Mouse (Mus musculus): ENCODE measurements at regions not wholly inside any gene's neighbourhood (a gene's known extent, or its start where the extent isn't known, plus 50 kb on each side); places are given as distances from the start of the nearest gene placed in this dataset.

DNA sequence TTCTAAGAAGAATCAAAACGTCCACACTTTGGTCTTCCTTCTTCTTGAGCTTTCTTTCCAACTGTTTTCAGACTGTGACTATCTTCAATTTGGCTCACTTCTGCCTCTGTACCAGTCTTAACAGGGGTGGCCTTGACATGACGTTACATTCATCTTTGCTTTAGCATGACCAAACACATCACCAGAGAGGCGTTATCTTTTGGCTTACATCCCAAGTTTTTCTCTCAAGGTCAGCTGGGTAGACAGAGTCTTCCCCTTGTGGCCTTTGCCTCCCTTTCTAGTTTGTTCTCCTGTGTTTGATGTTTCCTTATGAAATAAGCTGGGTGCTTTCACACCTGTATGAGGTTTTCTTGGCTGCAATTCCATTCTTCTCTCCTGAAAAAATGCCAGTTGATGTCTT, 180.7 kb upstream of the Sash1 start:
- no peaks in the 10 kb centered on the region for H3K4me1 ChIP-seq (replicated peaks; ENCODE audit: control insufficient read depth, insufficient read depth, low read length)
- H3K9me3 ChIP-seq (ENCODE audit: control insufficient read depth): no peaks in the 10 kb centered on the region
- H3K27ac ChIP-seq (ENCODE audit: low read depth, low read length): no peak overlapping the region
- no peaks in the 10 kb centered on the region for H3K36me3 ChIP-seq (ENCODE audit: control insufficient read depth, insufficient read depth)
- 58% methylated on average over 3 of the region's 3 CpGs for WGBS
- H3K4me3 ChIP-seq (ENCODE audit: low read depth, low read length): no peak overlapping the region
- no peaks in the 10 kb centered on the region for H3K27me3 ChIP-seq (replicated peaks; ENCODE audit: control insufficient read depth, insufficient read depth, low read length)
- no peak overlapping the region for H3K9ac ChIP-seq (ENCODE audit: low read depth, low read length)
- no peak for ATAC-seq
- no peak for TF ChIP-seq CTCF (IDR thresholded peaks at IDR 0.05; ENCODE audit: low read depth)
- no peak overlapping the region for H3K4me2 ChIP-seq (replicated peaks; ENCODE audit: low read depth)

DNA sequence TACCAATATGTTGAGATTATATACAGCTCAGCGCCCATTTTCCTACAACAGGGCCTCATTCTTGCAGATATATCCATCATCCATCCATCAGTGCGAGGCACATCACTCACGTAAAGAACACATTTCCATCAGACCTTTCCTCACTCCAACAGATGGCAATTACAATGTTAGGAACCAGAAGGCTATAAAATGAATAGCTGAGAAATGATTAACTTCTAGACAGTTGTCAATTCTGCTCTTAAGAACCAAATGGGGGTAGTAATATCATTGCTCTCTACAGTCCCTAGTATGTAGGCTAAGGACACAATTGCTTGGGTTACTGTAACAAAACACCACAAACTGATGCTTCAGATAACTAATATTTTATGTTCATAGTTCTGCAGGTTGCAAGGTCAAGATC, 176.1 kb upstream of the Sash1 start:
- ATAC-seq: no peak
- H3K9me3 ChIP-seq (ENCODE audit: control insufficient read depth): no peaks in the 10 kb centered on the region
- no peak for TF ChIP-seq CTCF (IDR thresholded peaks at IDR 0.05; ENCODE audit: low read depth)
- H3K36me3 ChIP-seq (ENCODE audit: control insufficient read depth, insufficient read depth): no peaks in the 10 kb centered on the region
- no peaks in the 10 kb centered on the region for H3K4me1 ChIP-seq (replicated peaks; ENCODE audit: control insufficient read depth, insufficient read depth, low read length)
- 40% methylated on average over 3 of the region's 3 CpGs for WGBS
- no peak overlapping the region for H3K27ac ChIP-seq (ENCODE audit: low read depth, low read length)
- no peak overlapping the region for H3K4me3 ChIP-seq (ENCODE audit: low read depth, low read length)
- no peak overlapping the region for H3K9ac ChIP-seq (ENCODE audit: low read depth, low read length)
- no peak overlapping the region for H3K4me2 ChIP-seq (replicated peaks; ENCODE audit: low read depth)
- no peaks in the 10 kb centered on the region for H3K27me3 ChIP-seq (replicated peaks; ENCODE audit: control insufficient read depth, insufficient read depth, low read length)

DNA sequence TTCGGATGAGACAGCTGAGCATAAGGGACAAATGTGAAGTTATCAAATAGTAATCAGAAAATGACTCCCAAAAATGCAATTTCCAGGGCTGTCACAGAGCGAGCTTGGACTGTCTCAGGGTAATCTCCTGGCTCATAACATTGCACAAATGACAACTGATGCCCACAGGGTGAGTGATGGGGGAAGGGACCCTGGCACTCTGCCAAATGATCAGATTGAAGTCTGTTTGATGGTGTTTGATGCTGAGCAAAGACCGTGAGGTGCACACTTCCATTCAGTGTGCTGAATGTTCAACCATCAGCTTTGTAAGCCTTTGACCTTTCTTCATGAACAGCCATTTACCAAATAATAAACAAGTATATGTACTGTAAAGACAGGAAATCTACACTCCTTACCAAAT, 169.4 kb upstream of the Sash1 start:
- Histone ChIP-seq H3K9me3 (ENCODE audit: control insufficient read depth) (no peaks in the 10 kb centered on the region), H3K4me2 (replicated peaks; ENCODE audit: low read depth) (no peak overlapping the region), H3K27ac (ENCODE audit: low read depth, low read length) (no peak overlapping the region), H3K4me1 (replicated peaks; ENCODE audit: control insufficient read depth, insufficient read depth, low read length) (no peaks in the 10 kb centered on the region), H3K9ac (ENCODE audit: low read depth, low read length) (no peak overlapping the region), H3K36me3 (ENCODE audit: control insufficient read depth, insufficient read depth) (no peaks in the 10 kb centered on the region), H3K4me3 (ENCODE audit: low read depth, low read length) (no peak overlapping the region), H3K27me3 (replicated peaks; ENCODE audit: control insufficient read depth, insufficient read depth, low read length) (no peaks in the 10 kb centered on the region)
- ATAC-seq: no peak
- no peak for TF ChIP-seq CTCF (IDR thresholded peaks at IDR 0.05; ENCODE audit: low read depth)
- 74% methylated on average over 3 of the region's 3 CpGs for WGBS

DNA sequence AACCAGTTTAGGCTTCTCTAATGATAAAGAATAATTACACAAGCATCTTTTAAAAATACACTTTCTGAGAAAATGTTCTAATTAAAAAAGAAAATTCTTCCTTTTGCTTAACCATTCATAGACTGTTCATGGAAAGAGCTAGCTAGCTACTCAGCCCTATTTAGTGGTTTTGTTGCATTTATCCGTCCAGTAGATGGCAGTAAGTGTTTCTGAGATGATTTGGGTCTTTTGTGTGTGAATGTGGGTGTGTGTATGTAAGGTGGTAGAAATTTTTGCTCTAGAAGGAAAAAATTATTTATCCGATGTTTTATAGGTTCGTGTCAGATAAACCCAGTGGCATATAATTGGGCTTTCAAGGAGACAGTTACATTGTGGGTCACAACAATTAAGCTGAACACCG, 167.5 kb upstream of the Sash1 start:
- no peaks in the 10 kb centered on the region for H3K9me3 ChIP-seq (ENCODE audit: control insufficient read depth)
- H3K27ac ChIP-seq (ENCODE audit: low read depth, low read length): no peak overlapping the region
- no peak overlapping the region for H3K4me2 ChIP-seq (replicated peaks; ENCODE audit: low read depth)
- no peaks in the 10 kb centered on the region for H3K36me3 ChIP-seq (ENCODE audit: control insufficient read depth, insufficient read depth)
- no peak for ATAC-seq
- WGBS: 44% methylated on average over 4 of the region's 4 CpGs
- H3K27me3 ChIP-seq (replicated peaks; ENCODE audit: control insufficient read depth, insufficient read depth, low read length): no peaks in the 10 kb centered on the region
- H3K4me3 ChIP-seq (ENCODE audit: low read depth, low read length): no peak overlapping the region
- H3K9ac ChIP-seq (ENCODE audit: low read depth, low read length): no peak overlapping the region
- peak; percentile 79 for TF ChIP-seq CTCF (IDR thresholded peaks at IDR 0.05; ENCODE audit: low read depth)
- no peaks in the 10 kb centered on the region for H3K4me1 ChIP-seq (replicated peaks; ENCODE audit: control insufficient read depth, insufficient read depth, low read length)

DNA sequence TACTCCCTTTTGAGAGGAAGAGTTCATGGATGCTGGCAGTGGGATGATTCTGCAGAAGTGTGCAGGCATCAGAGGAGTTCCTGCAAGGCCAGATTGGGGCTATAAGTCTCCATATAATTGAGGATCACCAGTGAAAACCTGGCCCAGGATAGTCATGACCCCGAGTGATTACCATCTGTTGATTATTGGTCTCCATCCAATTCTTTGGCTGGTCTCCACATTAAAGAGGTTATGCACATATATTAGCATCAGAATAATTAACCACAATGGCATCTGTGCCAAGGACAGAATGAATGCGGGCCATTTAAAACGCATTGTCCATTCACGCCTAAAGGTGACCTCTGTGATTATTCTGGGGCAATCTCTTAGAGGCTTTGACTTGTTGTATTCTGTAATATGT, 161.5 kb upstream of the Sash1 start:
- no peak for TF ChIP-seq CTCF (IDR thresholded peaks at IDR 0.05; ENCODE audit: low read depth)
- no peak overlapping the region for H3K27ac ChIP-seq (ENCODE audit: low read depth, low read length)
- 92% methylated on average over 4 of the region's 4 CpGs for WGBS
- no peak overlapping the region for H3K4me3 ChIP-seq (ENCODE audit: low read depth, low read length)
- no peak overlapping the region for H3K4me2 ChIP-seq (replicated peaks; ENCODE audit: low read depth)
- no peak overlapping the region for H3K9ac ChIP-seq (ENCODE audit: low read depth, low read length)
- no peaks in the 10 kb centered on the region for H3K4me1 ChIP-seq (replicated peaks; ENCODE audit: control insufficient read depth, insufficient read depth, low read length)
- H3K9me3 ChIP-seq (ENCODE audit: control insufficient read depth): no peaks in the 10 kb centered on the region
- no peaks in the 10 kb centered on the region for H3K36me3 ChIP-seq (ENCODE audit: control insufficient read depth, insufficient read depth)
- ATAC-seq: no peak
- no peaks in the 10 kb centered on the region for H3K27me3 ChIP-seq (replicated peaks; ENCODE audit: control insufficient read depth, insufficient read depth, low read length)

DNA sequence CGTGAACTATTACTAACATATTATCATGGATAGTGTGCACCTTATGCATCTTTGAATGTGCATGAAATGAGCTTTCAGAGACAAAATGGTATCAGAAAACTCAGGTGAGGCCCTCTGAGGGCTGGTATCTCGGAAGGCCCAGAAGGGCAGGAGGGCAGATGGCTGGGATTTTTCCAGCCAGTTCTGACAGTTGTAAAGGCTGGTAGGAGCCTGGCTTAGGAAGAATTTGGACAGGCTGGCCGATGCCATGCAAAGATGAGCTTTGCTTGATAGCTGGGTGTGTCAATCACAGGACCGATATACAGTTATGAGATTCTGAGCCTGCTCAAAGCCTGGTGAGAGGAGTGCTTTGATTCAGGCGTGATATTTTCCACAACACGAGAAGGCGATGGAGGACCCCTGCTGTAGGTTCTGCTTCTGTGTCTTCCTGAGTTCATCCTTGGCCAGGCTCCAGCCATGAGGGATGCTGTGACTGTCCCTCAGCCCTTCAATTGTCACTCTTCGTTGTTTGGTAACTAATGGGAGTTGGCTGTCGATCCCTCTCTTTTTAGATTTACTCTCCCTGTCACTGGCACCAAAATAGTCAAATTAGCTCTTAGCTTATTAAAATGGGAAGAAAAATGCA, 159.0 kb upstream of the Sash1 start:
- 84% methylated on average over 9 of the region's 9 CpGs for whole genome bisulfite sequencing
- Histone ChIP-seq H3K4me1 (replicated peaks; ENCODE audit: control insufficient read depth, insufficient read depth, low read length) (no peaks in the 10 kb centered on the region), H3K4me3 (ENCODE audit: low read depth, low read length) (no peak overlapping the region), H3K9ac (ENCODE audit: low read depth, low read length) (no peak overlapping the region), H3K27ac (ENCODE audit: low read depth, low read length) (no peak overlapping the region), H3K4me2 (replicated peaks; ENCODE audit: low read depth) (no peak overlapping the region), H3K36me3 (ENCODE audit: control insufficient read depth, insufficient read depth) (no peaks in the 10 kb centered on the region), H3K9me3 (ENCODE audit: control insufficient read depth) (no peaks in the 10 kb centered on the region), H3K27me3 (replicated peaks; ENCODE audit: control insufficient read depth, insufficient read depth, low read length) (no peaks in the 10 kb centered on the region)
- no peak for TF ChIP-seq CTCF (IDR thresholded peaks at IDR 0.05; ENCODE audit: low read depth)
- ATAC-seq: no peak

DNA sequence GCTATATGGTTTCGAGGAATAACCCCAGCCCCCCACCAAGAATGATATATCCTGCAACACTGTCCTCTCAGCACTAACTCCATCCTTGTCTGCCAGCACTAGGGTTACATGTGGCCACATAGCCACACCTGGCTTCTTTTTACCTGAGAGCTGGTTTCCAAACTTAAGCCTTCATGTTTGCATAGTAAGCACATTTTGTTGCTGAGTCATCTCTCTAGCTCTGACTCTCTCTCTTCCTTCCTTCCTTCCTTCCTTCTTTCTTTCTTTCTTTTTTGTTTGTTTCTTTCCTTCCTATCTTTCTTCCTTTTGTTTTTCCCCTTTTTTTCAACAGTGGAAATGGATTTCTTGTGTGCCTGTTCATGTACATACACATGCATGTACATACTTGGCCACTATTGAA, 157.6 kb upstream of the Sash1 start:
- H3K4me3 ChIP-seq (ENCODE audit: low read depth, low read length): no peak overlapping the region
- no peaks in the 10 kb centered on the region for H3K36me3 ChIP-seq (ENCODE audit: control insufficient read depth, insufficient read depth)
- WGBS: 100% methylated on average over 1 of the region's 1 CpGs
- no peak overlapping the region for H3K9ac ChIP-seq (ENCODE audit: low read depth, low read length)
- H3K27me3 ChIP-seq (replicated peaks; ENCODE audit: control insufficient read depth, insufficient read depth, low read length): no peaks in the 10 kb centered on the region
- H3K9me3 ChIP-seq (ENCODE audit: control insufficient read depth): no peaks in the 10 kb centered on the region
- ATAC-seq: no peak
- H3K4me1 ChIP-seq (replicated peaks; ENCODE audit: control insufficient read depth, insufficient read depth, low read length): no peaks in the 10 kb centered on the region
- no peak for TF ChIP-seq CTCF (IDR thresholded peaks at IDR 0.05; ENCODE audit: low read depth)
- no peak overlapping the region for H3K4me2 ChIP-seq (replicated peaks; ENCODE audit: low read depth)
- no peak overlapping the region for H3K27ac ChIP-seq (ENCODE audit: low read depth, low read length)
